Mouse (Mus musculus) kidney, adult 2 months (tissue): ENCODE results near the gene Atp2c2.

Experiments
- CTCF ChIP-seq: fragments of 200-500 bp; conservative IDR thresholded peaks from 2 replicates; pipeline ENCODE4 v1.5.1; 2011; ENCODE audit warnings: low read depth, mild to moderate bottlenecking, control low read depth, low read length, moderate library complexity, mixed read lengths; ENCODE audit not compliant: insufficient read depth, insufficient read length
- POLR2A ChIP-seq: fragments of 200-500 bp; IDR thresholded peaks from one replicate; pipeline ENCODE4 v1.6.1; 2011; ENCODE audit warnings: low read depth, low read length, control low read depth

- TF ChIP-seq POLR2A: no peak
- no peak for TF ChIP-seq CTCF
Observed at GRCm38 (mm10) chr8:119665270-119665669, 34.5 kb upstream of the Atp2c2 start.
